Mouse (Mus musculus): Measurements from ENCODE around the gene Rffl.
A peak's percentile ranks its signal among the peaks of the same experiment; 100 is the strongest.

- TF ChIP-seq CTCF (IDR thresholded peaks at IDR 0.05; ENCODE audit: extremely low read depth, insufficient read depth, low read length) (0 out of 2 replicates have a peak, but pooled peaks have one; percentile 10), POLR2A (IDR thresholded peaks at IDR 0.05; ENCODE audit: extremely low read depth, insufficient read depth, low read length) (0 out of 2 replicates have a peak, but pooled peaks have one; percentile 19)
Measured at GRCm38 (mm10) chr11:82845415-82846078, 25.5 kb downstream of the Rffl start.
